Mouse (Mus musculus) CH12.LX (cell line): ENCODE results near the gene Fap. TPM values are rescaled to one million over a fixed set of nuclear protein-coding genes. Genes with fewer than 3 reads are reported as not detected.

Experiments used
- DNase-seq: peaks from one replicate; pipeline ENCODE4 v3.0.0-alpha.2; 2013; ENCODE audit errors: extremely low read depth
- H3K27ac ChIP-seq: 2 replicates; pipeline ENCODE4 v1.5.1; 2012; ENCODE audit warnings: low read depth, mild to moderate bottlenecking, control low read depth, moderate library complexity; ENCODE audit not compliant: insufficient read depth
- H3K27me3 ChIP-seq: replicated peaks from 2 replicates; pipeline ENCODE3; 2012; ENCODE audit warnings: inconsistent platforms
- H3K36me3 ChIP-seq, 2 experiments: replicated peaks in 1 of 2; 2 replicates each; pipeline versions ENCODE3 to v1.6.1; 2012; ENCODE audit warnings: inconsistent platforms in 1 of 2, low read length in 1 of 2, mild to moderate bottlenecking in 1 of 2, mixed read lengths in 1 of 2, moderate library complexity in 1 of 2; ENCODE audit not compliant: control insufficient read depth in 1 of 2, insufficient read depth in 1 of 2
- H3K4me1 ChIP-seq, 2 experiments: 2 replicates each; pipeline ENCODE4 v1.6.1; 2012; ENCODE audit warnings: inconsistent platforms in 1 of 2, moderate library complexity in 1 of 2; ENCODE audit not compliant: insufficient read depth in 2 of 2, control insufficient read depth in 1 of 2
- H3K4me2 ChIP-seq: 2 replicates; pipeline ENCODE4 v1.6.1; 2012; ENCODE audit warnings: low read depth, mild to moderate bottlenecking, control low read depth; ENCODE audit not compliant: poor library complexity, insufficient read depth, severe bottlenecking
- H3K4me3 ChIP-seq, 3 experiments: fragments of 150-350 bp in 1 of 3; sonication (generic) in 1 of 3; replicated peaks in 1 of 3; 2 replicates each; pipeline versions ENCODE3 to v1.5.1; 2011 to 2012; ENCODE audit warnings: low read depth in 2 of 3, low read length in 2 of 3, mild to moderate bottlenecking in 2 of 3, moderate library complexity in 2 of 3, control low read depth in 1 of 3, improper control_type of control experiment in 1 of 3, inconsistent platforms in 1 of 3, mixed read lengths in 1 of 3; ENCODE audit not compliant: poor library complexity in 1 of 3
- H3K79me2 ChIP-seq: replicated peaks from 2 replicates; pipeline ENCODE4 v1.6.1; 2012; ENCODE audit warnings: mild to moderate bottlenecking, moderate library complexity; ENCODE audit not compliant: control insufficient read depth, poor library complexity, insufficient read depth, severe bottlenecking; ENCODE audit errors: extremely low read depth
- H3K9ac ChIP-seq: 2 replicates; pipeline ENCODE4 v1.6.1; 2012; ENCODE audit warnings: low read depth, mild to moderate bottlenecking, control low read depth, moderate library complexity; ENCODE audit not compliant: insufficient read depth
- H3K9me3 ChIP-seq: replicated peaks from 2 replicates; pipeline ENCODE3; 2012; ENCODE audit warnings: low read length, inconsistent platforms, mixed read lengths
- BHLHE40 ChIP-seq: IDR thresholded peaks from 2 replicates; pipeline ENCODE4 v1.6.1; 2011; ENCODE audit warnings: mild to moderate bottlenecking, low read depth, low read length, improper control_type of control experiment
- ELF1 ChIP-seq: IDR thresholded peaks from 2 replicates; pipeline ENCODE4 v1.6.1; 2014; ENCODE audit warnings: low read depth, mild to moderate bottlenecking, inconsistent platforms, low read length, improper control_type of control experiment
- EP300 ChIP-seq: IDR thresholded peaks from 2 replicates; pipeline ENCODE4 v1.6.1; 2011; ENCODE audit warnings: low read length, improper control_type of control experiment
- ETS1 ChIP-seq: conservative IDR thresholded peaks from 2 replicates; pipeline ENCODE4 v1.6.1; 2012; ENCODE audit warnings: low read depth, mild to moderate bottlenecking, inconsistent platforms, low read length, improper control_type of control experiment, moderate library complexity
- GABPA ChIP-seq: IDR thresholded peaks from 2 replicates; pipeline ENCODE4 v1.6.1; 2012; ENCODE audit warnings: low read depth, low read length, improper control_type of control experiment, inconsistent platforms; ENCODE audit not compliant: insufficient replicate concordance
- IRF4 ChIP-seq: IDR thresholded peaks from 2 replicates; pipeline ENCODE4 v1.6.1; 2014; ENCODE audit warnings: low read depth, mild to moderate bottlenecking, inconsistent platforms, low read length, improper control_type of control experiment
- JUND ChIP-seq: conservative IDR thresholded peaks from 2 replicates; pipeline ENCODE4 v1.6.1; 2011; ENCODE audit warnings: low read depth, low read length, improper control_type of control experiment
- KAT2A ChIP-seq: IDR thresholded peaks from 2 replicates; pipeline ENCODE4 v1.6.1; 2012; ENCODE audit warnings: low read length, improper control_type of control experiment, inconsistent platforms; ENCODE audit not compliant: insufficient replicate concordance
- MAX ChIP-seq: IDR thresholded peaks from 2 replicates; pipeline ENCODE4 v1.6.1; 2011; ENCODE audit warnings: low read length, improper control_type of control experiment
- MAZ ChIP-seq: IDR thresholded peaks from 2 replicates; pipeline ENCODE4 v1.6.1; 2012; ENCODE audit warnings: low read depth, mild to moderate bottlenecking, inconsistent platforms, low read length, improper control_type of control experiment, moderate library complexity
- MYC ChIP-seq: IDR thresholded peaks from 2 replicates; pipeline ENCODE4 v1.6.1; 2011; ENCODE audit warnings: low read depth, mild to moderate bottlenecking, improper control_type of control experiment, low read length
- NELFE ChIP-seq: IDR thresholded peaks from 2 replicates; pipeline ENCODE4 v1.6.1; 2011; ENCODE audit warnings: low read depth, low read length, improper control_type of control experiment
- POLR2A ChIP-seq: IDR thresholded peaks from 2 replicates; pipeline ENCODE4 v1.6.1; 2011; ENCODE audit warnings: low read depth, mild to moderate bottlenecking, improper control_type of control experiment, low read length
- RAD21 ChIP-seq: IDR thresholded peaks from 2 replicates; pipeline ENCODE4 v1.6.1; 2011; ENCODE audit warnings: low read depth, mild to moderate bottlenecking, low read length, improper control_type of control experiment, moderate library complexity
- SIN3A ChIP-seq: IDR thresholded peaks from 2 replicates; pipeline ENCODE4 v1.6.1; 2012; ENCODE audit warnings: low read length, improper control_type of control experiment, inconsistent platforms
- TCF12 ChIP-seq: IDR thresholded peaks from 2 replicates; pipeline ENCODE4 v1.6.1; 2014; ENCODE audit warnings: low read depth, mild to moderate bottlenecking, inconsistent platforms, low read length, improper control_type of control experiment
- USF1 ChIP-seq: IDR thresholded peaks from 2 replicates; pipeline ENCODE4 v1.6.1; 2014; ENCODE audit warnings: low read depth, mild to moderate bottlenecking, inconsistent platforms, low read length, improper control_type of control experiment
- ZC3H11A ChIP-seq: IDR thresholded peaks from 2 replicates; pipeline ENCODE4 v1.6.1; 2012; ENCODE audit warnings: low read depth, mild to moderate bottlenecking, inconsistent platforms, low read length, improper control_type of control experiment
- dilution Hi-C: fragments of 300-500 bp; cut with MboI; formaldehyde crosslinking; loops from 2 replicates; pipeline ENCODE4 v1.14.3; 2020; ENCODE audit warnings: low sequenced_read_pairs; ENCODE audit not compliant: extremely low pct_unique_long_range_greater_than_20kb, extremely low pct_ligation_motif_present
- in situ Hi-C: fragments of 300-500 bp; cut with MboI; formaldehyde crosslinking; loops from 3 replicates; pipeline ENCODE4 v1.14.3; 2019; ENCODE audit warnings: low sequenced_read_pairs, low pct_ligation_motif_present, low pct_unique_long_range_greater_than_20kb, mixed read lengths
- polyA plus RNA-seq: library from polyadenylated mRNA; unstranded; fragments of >175 nt; gene quantifications from 2 replicates; pipeline ENCODE4 v1.2.1, GENCODE M21; 2012; ENCODE audit warnings: low read depth; ENCODE audit not compliant: insufficient read length
- total RNA-seq, 2 experiments: library from RNA; depleted of rRNA; stranded (reverse); fragments of 300-350 nt in 1 of 2; fragments of >200 nt in 1 of 2; gene quantifications; 2 replicates each; pipeline ENCODE4 v1.2.3; 2012 to 2014

Fap gene
- total and polyA plus RNA-seq, 3 experiments: 0.15 TPM; not detected in 2

- no peak for DNase-seq
- no peak overlapping the region for H3K27ac ChIP-seq
- no peaks in the 10 kb centered on the region for H3K79me2 ChIP-seq
- no peaks in the 10 kb centered on the region for H3K27me3 ChIP-seq
- dilution Hi-C loops: no loop called here
- no peaks in the 10 kb centered on the region for H3K9me3 ChIP-seq
- H3K4me1 ChIP-seq: peaks cover 6 to 12% of the 10 kb centered on the region in 2 experiments; a peak in 2 of 4 replicates
- peaks cover 0 to 8% of the 10 kb centered on the region in 2 experiments for H3K36me3 ChIP-seq
- H3K4me3 ChIP-seq: no peak overlapping the region
- TF ChIP-seq MYC (no peak), ZC3H11A (no peak), GABPA (no peak), POLR2A (no peak), ETS1 (no peak), NELFE (no peak), TCF12 (no peak), JUND (no peak), EP300 (no peak), ELF1 (no peak), MAZ (no peak), USF1 (no peak)
- H3K9ac ChIP-seq: no peak overlapping the region
- H3K4me2 ChIP-seq: no peak overlapping the region
- in situ Hi-C loops: loop anchor here (25.0 kb wide), 1 partner anchor 482 kb away; no protein-coding TSS in a partner anchor
Measured at GRCm38 (mm10) chr2:62469551-62469950, 104.3 kb downstream of the Fap start.

DNA sequence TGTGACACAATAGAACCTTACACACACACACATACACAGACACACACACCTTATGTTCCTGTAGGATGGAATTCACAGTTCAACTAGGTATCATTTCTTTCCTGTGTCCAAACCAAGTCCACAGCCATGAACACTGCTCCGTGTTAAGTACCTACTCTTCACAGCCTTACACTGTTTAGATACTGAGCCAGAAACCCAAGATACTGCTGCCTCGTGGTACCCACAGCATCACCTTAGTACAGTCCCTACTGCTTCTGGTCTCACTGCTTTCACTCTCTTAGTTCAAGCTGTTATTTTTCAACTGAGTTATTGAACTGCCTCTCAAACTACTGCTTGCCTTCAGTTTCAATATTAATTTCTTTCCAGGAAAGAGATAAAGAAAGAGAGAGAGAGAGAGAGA is 110.6 kb downstream of the Fap start:
- Histone ChIP-seq H3K27ac (peak overlapping the region; percentile 93), H3K79me2 (no peaks in the 10 kb centered on the region), H3K9me3 (peaks cover 8% of the 10 kb centered on the region), H3K36me3 (peaks cover 0 to 13% of the 10 kb centered on the region in 2 experiments), H3K27me3 (no peaks in the 10 kb centered on the region), H3K4me1 (peaks cover 23 to 37% of the 10 kb centered on the region in 2 experiments), H3K4me2 (peak overlapping the region; percentile 54), H3K9ac (peak overlapping the region; percentile 42; the same call in 1 of the 2 replicates), H3K4me3 (no peak overlapping the region)
- in situ Hi-C loops (loop anchor here (25.0 kb wide), 1 partner anchor 476 kb away; no protein-coding TSS in a partner anchor), dilution Hi-C loops (no loop called here)
- TF ChIP-seq RAD21 (no peak), JUND (0 out of 2 replicates have a peak, but pooled peaks have one; percentile 11)
- no peak for DNase-seq

GRCm38 (mm10) chr2:62462174-62462573 is 111.7 kb downstream of the Fap start:
- no peaks in the 10 kb centered on the region for H3K27me3 ChIP-seq
- dilution Hi-C loops: no loop called here
- TF ChIP-seq MYC (peak; percentile 74), BHLHE40 (peak; percentile 84), GABPA (no peak), MAX (peak; percentile 83), SIN3A (no peak), IRF4 (0 out of 2 replicates have a peak, but pooled peaks have one; percentile 25), KAT2A (no peak), TCF12 (peak; percentile 41; the same call in 1 of the 2 replicates)
- H3K9ac ChIP-seq: peak overlapping the region; percentile 99
- H3K4me2 ChIP-seq: peak overlapping the region; percentile 94; the same call in 1 of the 2 replicates
- H3K36me3 ChIP-seq: peaks cover 0 to 13% of the 10 kb centered on the region in 2 experiments
- peak; percentile 19 for DNase-seq
- in situ Hi-C loops: loop anchor here (25.0 kb wide), 1 partner anchor 475 kb away; no protein-coding TSS in a partner anchor
- H3K4me3 ChIP-seq: no peak overlapping the region
- H3K79me2 ChIP-seq: no peaks in the 10 kb centered on the region
- H3K4me1 ChIP-seq: peaks cover 23 to 35% of the 10 kb centered on the region in 2 experiments
- peaks cover 8% of the 10 kb centered on the region for H3K9me3 ChIP-seq
- H3K27ac ChIP-seq: peak overlapping the region; percentile 76; the same call in 1 of the 2 replicates
